Mouse (Mus musculus): ENCODE results near the gene Gm20867. TPM values are rescaled to one million over a fixed set of nuclear protein-coding genes. Genes with fewer than 3 reads are reported as not detected.
"Not testable (repeated sequence)": the region's sequence is repeated elsewhere in the genome, so short reads cannot be mapped to it uniquely, and the experiment has no call there.

Gm20867 gene
- polyA plus RNA-seq (2014; fragmentation: Nextera tagmentation; extraction: Ambion mirVana): not detected in 2 replicates

DNA sequence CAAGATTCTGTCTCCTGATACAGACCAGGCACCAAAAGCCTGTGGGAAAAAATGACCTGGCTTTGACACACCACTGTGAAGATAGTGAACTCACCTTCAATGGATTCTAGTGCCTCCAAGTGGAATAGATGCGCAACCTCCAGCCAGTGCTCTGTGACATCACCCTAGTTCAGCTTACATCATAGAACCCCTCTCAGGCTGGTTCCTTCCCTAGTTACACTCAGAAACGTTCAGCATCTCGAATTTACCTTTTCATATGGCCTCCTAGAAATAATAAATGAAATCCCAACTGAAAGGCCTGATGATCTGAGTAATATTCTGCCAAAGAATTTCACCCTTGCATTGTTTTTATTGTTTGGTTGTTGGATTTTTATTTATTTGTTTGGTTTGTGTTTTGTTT, at the start of gene Gm20867:
Gene Gm20867, minus strand, starts transcription at position 101 of the 400 bp plus-strand sequence.
- H3K9ac ChIP-seq (replicated peaks; ENCODE audit: low read length); H3K4me1 ChIP-seq (ENCODE audit: control insufficient read depth, insufficient read depth, low read length); H3K27me3 ChIP-seq (ENCODE audit: control insufficient read depth, insufficient read depth, low read length); H3K4me3 ChIP-seq (ENCODE audit: low read depth, low read length); H3K36me3 ChIP-seq (replicated peaks; ENCODE audit: control insufficient read depth, insufficient read depth, low read depth, low read length); H3K27ac ChIP-seq (replicated peaks; ENCODE audit: low read depth, low read length); H3K9me3 ChIP-seq (replicated peaks; ENCODE audit: control insufficient read depth, low read length); DNase-seq (ENCODE audit: low spot score); ATAC-seq (replicated peaks; ENCODE audit: insufficient number of reproducible peaks, low FRiP score, low TSS enrichment, low read depth); H3K4me2 ChIP-seq (ENCODE audit: low read depth, low read length): not testable (repeated sequence)
- no CpG with 5 or more reads among the region's 3 CpGs for WGBS

Other genes starting within 250 kb of the Gm20867 start
- not detected in 2 replicates for gene Gm29564, start 249.8 kb upstream of the Gm20867 start, polyA plus RNA-seq (2014; fragmentation: Nextera tagmentation; extraction: Ambion mirVana)